Mouse (Mus musculus) embryonic stem cell, embryonic (primary cell): ENCODE data around the gene Arel1.

Experiments used
- CTCF ChIA-PET, 4 experiments: fragments of 300-600 bp in 2 of 4; fragments of 350-600 bp in 2 of 4; sonication (Branson Sonifier 250); formaldehyde crosslinking; loops; one replicate each; lab custom pipeline; 2022; ENCODE audit warnings: inconsistent platforms in 2 of 4; lab: Charles Lee
- POLR2A ChIA-PET, 4 experiments: fragments of 300-600 bp in 2 of 4; fragments of 350-600 bp in 2 of 4; sonication (Branson Sonifier 250); formaldehyde crosslinking; loops; one replicate each; lab custom pipeline; 2022; ENCODE audit warnings: antibody characterized with exemption in 4 of 4, inconsistent platforms in 1 of 4; lab: Charles Lee

Arel1 gene

GRCm38 (mm10) chr12:84970428-84971096 lies at the start of gene Arel1, which contains the start of gene Fcf1:
Arel1 (minus strand) TSS chr12:84970900.
Fcf1 (plus strand) TSS chr12:84970897.
- ChIA-PET CTCF (interaction anchor here in 3 of 4 experiments (0.6 to 1.4 kb wide), 11 partner anchors 11 to 429 kb away, joined by 3 to 8 read pairs (median 3); partner anchors contain the start of genes Ltbp2 (in 3 of the 3) and Ylpm1 (in 1 of the 3)), POLR2A (interaction anchor here (0.6 to 2.2 kb wide), 45 partner anchors 8 to 1055 kb away, joined by 3 to 11 read pairs (median 4); partner anchors contain the start of genes Ylpm1 (in 4 of the 4), Aldh6a1 (in 1 of the 4), Isca2 (in 1 of the 4) and Lin52 (in 1 of the 4))

DNA sequence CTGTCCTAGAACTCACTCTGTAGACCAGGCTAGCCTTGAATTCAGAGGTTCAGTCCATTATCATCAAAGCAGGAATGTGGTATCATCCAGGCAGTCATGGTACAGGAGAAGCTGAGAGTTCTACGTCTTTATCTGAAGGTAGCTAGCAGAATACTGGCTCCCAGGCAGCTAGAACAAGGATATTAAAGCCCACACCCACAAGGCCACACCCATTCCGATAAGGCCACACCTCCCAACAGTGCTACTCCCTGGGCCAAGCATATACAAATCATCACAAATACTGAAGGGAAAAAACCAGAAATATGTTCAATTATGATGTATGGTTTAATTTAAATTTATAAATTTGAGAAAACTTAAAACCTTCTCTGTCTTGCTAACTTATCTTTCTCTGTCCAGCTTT lies 41.5 kb upstream of the Arel1 start:
- CTCF ChIA-PET, result interaction anchor here in 1 of 4 experiments (0.6 to 0.7 kb wide), 2 partner anchors 46 to 398 kb away, joined by 3 read pairs; no protein-coding TSS in a partner anchor
- POLR2A ChIA-PET, result interaction anchor here in 3 of 4 experiments (1.4 to 9.7 kb wide), 5 partner anchors 14 to 36 kb away, joined by 3 to 58 read pairs (median 4); partner anchors contain the start of gene Ylpm1 (in 3 of the 3)

DNA sequence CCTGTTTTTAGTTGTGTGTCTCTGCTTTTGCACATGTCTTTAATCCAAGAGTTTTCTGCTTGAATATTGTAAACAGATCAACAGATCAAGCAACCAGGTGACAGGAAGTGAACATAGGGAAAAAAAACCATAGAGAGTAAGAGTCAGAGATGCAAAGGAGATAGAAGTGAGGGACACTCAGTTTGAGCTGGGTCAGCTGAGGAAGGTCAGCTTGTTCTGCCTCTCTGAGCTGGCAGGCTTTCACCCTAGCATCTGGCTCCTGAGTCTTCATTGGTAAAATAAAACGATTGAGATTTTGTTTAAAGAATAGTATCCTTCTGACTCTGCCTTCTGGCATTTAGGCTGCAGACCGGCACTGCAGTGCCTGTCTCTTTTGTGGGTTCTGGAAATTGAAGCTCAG lies 39.8 kb upstream of the Arel1 start:
- POLR2A ChIA-PET, result interaction anchor here in 3 of 4 experiments (0.6 to 9.7 kb wide), 6 partner anchors 10 to 226 kb away, joined by 4 to 58 read pairs (median 6); partner anchors contain the start of gene Ylpm1 (in 2 of the 3)
- CTCF ChIA-PET, result no interaction called here

DNA sequence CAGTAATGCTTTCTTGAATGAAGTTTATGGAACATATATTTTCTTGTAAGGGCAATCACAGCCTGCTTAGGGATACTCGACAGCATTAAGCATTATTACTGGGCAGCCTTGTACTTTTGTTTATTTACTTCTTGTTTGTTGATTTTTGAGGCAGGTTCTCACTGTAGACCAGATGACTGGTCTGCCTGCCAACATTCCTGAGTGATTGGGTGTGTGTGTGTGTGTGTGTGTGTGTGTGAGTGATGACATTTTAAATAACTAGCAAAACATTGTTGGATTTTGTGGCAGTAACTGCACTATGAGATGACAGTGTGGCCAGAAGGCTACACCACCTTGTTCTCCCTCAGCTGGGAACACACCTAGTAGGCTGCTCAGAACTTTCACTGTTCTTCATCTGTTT lies 39.1 kb upstream of the Arel1 start:
- CTCF ChIA-PET, result no interaction called here

DNA sequence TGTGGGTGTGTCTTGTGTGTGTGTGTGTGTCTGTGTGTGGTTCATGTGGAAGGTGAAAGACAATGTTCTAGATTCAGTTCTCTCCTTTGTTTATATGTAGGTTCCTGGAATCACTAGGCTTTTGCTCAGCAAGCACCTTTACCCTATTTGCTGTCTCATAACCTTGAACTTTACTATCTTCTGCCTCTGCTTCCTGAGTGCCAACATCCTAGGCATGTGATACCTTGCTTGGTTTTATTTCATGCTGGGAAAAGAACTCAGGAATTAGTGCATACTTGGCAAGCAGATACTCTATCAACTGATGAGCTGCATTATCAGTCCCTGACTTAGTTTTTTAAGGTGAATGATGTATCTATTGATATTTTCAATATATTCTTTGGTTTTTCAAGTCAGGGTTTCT lies 36.3 kb upstream of the Arel1 start:
- POLR2A ChIA-PET, result interaction anchor here in 1 of 4 experiments (9.7 kb wide), 1 partner anchor 9 kb away, joined by 58 read pairs; the partner anchor contains the start of gene Ylpm1
- CTCF ChIA-PET, result no interaction called here

More for the DNA sequence above, 39.1 kb upstream of the Arel1 start:
- POLR2A ChIA-PET, result interaction anchor here in 3 of 4 experiments (0.8 to 9.7 kb wide), 4 partner anchors 11 to 225 kb away, joined by 5 to 58 read pairs (median 9); partner anchors contain the start of gene Ylpm1 (in 2 of the 3)

DNA sequence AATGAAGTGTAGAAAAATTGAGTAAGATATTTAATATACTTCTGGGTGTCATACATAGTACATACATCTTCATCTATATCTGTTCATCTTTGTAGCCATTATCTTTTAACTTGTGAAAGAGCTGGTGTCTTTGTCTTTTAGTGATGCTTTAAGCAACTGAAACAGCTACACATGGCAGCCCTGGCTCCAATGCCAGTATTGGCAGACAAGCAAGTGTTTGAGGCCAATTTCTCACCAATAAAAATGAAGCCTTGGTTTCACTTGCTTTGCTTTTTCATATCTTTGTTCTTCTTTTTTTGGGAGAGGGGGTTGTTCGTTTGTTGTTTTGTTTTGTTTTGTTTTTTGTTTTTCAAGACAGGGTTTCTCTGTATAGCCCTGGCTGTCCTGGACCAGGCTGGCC lies 35.5 kb upstream of the Arel1 start:
- CTCF ChIA-PET, result no interaction called here
- POLR2A ChIA-PET, result interaction anchor here in 2 of 4 experiments (0.6 to 9.7 kb wide), 3 partner anchors 8 to 32 kb away, joined by 3 to 58 read pairs (median 5); partner anchors contain the start of gene Ylpm1 (in 2 of the 2)

DNA sequence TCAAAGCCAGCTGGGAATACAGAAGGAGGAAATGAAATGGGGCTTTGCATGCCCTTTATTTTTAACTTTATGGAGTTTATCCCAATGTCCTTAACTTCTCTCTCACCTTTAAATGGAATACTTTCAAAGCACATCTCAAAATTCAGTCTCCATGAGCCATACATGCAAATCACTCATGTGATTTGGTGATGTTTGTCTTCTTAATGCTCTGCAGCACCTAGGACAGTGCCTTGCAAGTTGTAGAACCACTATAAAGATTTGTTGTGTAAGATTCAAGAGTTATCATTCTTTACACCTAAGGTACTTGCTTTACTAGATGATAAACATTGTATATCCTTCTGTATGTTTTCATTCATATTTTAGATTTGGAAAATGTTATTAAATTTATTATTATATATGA lies 28.4 kb upstream of the Arel1 start:
- CTCF ChIA-PET, result no interaction called here
- POLR2A ChIA-PET, result interaction anchor here in 2 of 4 experiments (0.7 to 6.4 kb wide), 3 partner anchors 10 to 226 kb away, joined by 3 to 58 read pairs (median 3); partner anchors contain the start of genes Isca2 (in 1 of the 2) and Npc2 (in 1 of the 2)

DNA sequence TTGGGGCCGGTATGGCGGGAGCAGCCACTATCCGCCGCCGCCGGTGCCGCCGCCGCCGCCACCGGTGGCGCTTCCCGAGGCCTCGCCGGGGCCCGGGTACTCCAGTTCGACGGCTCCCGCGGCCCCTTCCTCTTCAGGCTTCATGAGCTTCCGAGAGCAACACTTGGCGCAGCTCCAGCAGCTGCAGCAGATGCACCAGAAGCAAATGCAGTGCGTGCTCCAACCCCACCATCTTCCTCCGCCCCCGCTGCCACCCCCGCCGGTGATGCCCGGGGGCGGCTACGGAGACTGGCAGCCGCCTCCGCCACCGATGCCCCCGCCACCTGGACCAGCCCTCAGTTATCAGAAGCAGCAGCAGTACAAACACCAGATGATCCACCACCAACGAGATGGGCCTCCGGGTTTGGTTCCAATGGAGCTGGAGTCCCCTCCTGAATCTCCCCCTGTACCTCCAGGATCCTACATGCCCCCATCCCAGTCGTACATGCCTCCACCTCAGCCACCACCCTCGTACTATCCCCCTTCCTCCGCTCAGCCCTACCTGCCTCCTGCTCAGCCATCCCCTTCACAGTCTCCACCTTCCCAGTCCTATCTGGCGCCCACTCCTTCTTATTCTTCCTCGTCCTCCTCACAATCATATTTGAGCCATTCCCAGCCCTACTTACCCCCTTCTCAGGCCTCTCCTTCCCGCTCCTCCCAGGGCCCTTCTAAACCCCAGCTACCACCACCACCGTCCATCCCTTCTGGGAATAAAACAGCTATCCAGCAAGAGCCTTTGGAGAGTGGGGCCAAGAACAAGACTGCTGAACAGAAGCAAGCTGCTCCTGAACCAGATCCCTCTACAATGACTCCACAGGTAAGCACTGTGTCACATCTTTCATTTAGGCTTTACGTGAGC lies 26.1 kb upstream of the Arel1 start:
- POLR2A ChIA-PET, result interaction anchor here (0.6 to 6.4 kb wide), 30 partner anchors 9 to 383 kb away, joined by 3 to 58 read pairs (median 4); partner anchors contain the start of genes Arel1 (in 3 of the 4), Fcf1 (in 3 of the 4), Isca2 (in 3 of the 4) and Npc2 (in 3 of the 4)
- CTCF ChIA-PET, result interaction anchor here (0.5 to 1.5 kb wide), 9 partner anchors 11 to 1236 kb away, joined by 3 to 5 read pairs (median 3); partner anchors contain the start of genes Acyp1 (in 1 of the 4), Arel1 (in 1 of the 4), Fcf1 (in 1 of the 4) and Ltbp2 (in 1 of the 4)

DNA sequence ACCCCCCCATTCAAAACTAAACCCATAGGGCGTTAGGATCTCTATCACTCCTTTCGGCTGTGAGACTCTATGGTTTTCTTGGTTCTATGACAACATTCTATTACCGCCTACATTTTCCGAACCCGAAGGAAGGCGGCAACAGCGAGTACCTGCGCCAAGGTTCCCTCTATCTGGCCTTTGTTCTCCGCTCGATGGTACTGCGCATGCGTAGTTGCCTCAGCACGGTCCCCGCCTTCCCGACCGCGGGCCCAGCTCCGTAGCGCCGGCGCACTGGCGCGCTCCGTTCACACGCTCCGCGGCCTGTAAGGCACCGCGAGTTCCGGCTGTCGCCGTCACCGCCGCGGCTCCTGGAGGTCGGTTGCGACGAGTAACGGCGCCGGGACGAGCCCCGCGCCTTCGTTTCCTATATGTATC lies 25.4 kb upstream of the Arel1 start, which contains the start of gene Ylpm1:
Ylpm1 (plus strand) TSS at position 239 of the 414 bp plus-strand sequence.
- CTCF ChIA-PET, result interaction anchor here in 3 of 4 experiments (0.7 to 1.5 kb wide), 6 partner anchors 10 to 119 kb away, joined by 3 to 5 read pairs (median 3); partner anchors contain the start of genes Arel1 (in 1 of the 3), Fcf1 (in 1 of the 3) and Ltbp2 (in 1 of the 3)

DNA sequence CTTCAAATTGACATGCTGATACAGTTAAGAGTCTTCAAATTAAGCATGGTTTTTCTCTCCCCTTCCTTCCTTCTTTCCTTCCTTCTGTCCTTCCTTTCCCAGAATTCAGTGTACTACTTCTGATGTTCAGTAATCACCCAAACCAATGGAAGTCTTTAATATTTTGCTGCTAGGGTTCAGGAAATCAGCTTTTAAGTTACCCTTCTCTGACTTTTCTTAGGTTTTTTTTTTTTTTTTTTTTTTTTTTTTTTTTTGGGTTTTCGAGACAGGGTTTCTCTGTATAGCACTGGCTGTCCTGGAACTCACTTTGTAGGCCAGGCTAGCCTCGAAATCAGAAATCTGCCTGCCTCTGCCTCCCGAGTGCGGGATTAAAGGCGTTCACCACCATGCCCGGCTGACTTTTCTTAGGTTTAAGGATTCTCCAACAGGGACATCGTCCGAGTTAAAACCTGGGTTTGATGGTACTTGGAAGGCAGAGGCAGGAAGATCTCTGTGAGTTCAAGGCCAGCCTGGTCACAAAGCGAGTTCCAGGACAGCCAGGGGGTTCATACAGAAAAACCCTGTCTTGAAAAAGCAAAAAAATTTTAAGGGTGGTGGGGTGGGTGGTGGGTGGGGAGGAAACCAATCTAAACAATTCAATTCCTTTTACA lies 24.5 kb upstream of the Arel1 start:
- ChIA-PET CTCF (interaction anchor here in 1 of 4 experiments (1.4 kb wide), 1 partner anchor 9 kb away, joined by 3 read pairs; no protein-coding TSS in a partner anchor), POLR2A (interaction anchor here in 3 of 4 experiments (0.9 to 6.4 kb wide), 9 partner anchors 14 to 378 kb away, joined by 3 to 58 read pairs (median 4); partner anchors contain the start of genes Arel1 (in 2 of the 3), Fcf1 (in 2 of the 3), Abcd4 (in 1 of the 3) and Ltbp2 (in 1 of the 3))

More for the DNA sequence above, 25.4 kb upstream of the Arel1 start, which contains the start of gene Ylpm1:
- POLR2A ChIA-PET, result interaction anchor here (0.7 to 6.4 kb wide), 28 partner anchors 9 to 379 kb away, joined by 3 to 58 read pairs (median 4); partner anchors contain the start of genes Arel1 (in 4 of the 4), Fcf1 (in 4 of the 4), Isca2 (in 2 of the 4) and Npc2 (in 2 of the 4)

DNA sequence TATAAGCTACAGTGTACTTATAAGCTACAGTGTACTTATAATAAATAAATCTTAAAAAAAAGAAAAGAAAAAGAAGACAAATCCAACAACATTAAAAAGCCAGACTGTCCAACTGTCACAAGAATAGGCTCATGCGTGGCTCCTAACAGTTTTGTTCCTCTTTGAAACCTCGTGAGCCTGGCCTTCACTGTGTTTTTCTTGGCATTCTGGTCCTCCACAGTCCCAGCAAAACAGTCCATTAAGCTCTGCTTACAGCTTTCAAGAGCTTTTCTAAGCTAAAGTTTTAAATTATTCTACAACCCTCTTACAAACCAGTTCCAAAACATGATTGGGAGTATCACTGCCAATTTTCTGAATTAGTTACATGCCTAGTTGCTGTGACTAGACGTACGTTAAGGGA lies 18.8 kb upstream of the Arel1 start:
- ChIA-PET CTCF (interaction anchor here in 2 of 4 experiments (1.5 to 1.9 kb wide), 2 partner anchors 205 to 335 kb away, joined by 3 to 5 read pairs; no protein-coding TSS in a partner anchor), POLR2A (interaction anchor here in 1 of 4 experiments (1.4 to 2.0 kb wide), 2 partner anchors 10 to 19 kb away, joined by 3 to 4 read pairs; partner anchors contain the start of genes Arel1 and Fcf1)

DNA sequence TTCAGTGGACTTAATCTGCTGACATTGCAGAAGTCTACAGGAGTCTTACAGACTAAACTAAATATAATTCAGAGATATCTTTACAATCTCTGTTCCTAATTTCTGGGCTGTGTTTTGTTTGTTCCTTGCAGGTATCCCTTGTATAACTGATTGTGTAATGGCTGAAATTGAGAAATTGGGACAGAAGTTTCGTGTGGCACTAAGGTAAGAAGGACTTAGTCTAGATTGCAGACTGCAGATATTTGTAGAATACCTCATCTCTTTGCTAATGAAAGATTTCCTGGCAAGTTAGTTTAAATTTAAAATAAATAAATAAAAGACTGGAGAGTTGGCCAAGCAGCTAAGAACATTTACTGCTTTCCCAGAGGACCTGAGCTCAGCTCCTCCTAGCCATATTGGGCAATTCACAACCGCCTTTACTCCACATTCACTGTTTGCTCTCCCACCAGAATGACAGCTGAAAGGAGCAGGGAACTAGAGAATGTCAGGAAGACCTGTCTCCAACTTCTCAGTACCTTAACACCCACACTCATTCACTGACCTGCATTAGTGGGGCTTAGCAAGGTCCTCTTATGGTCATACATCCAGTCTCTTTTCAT lies 8.7 kb upstream of the Arel1 start:
- ChIA-PET CTCF (no interaction called here), POLR2A (interaction anchor here in 1 of 4 experiments (1.8 kb wide), 1 partner anchor 9 kb away, joined by 4 read pairs; no protein-coding TSS in a partner anchor)

GRCm38 (mm10) chr12:84969656-84970427 lies 858 bp downstream of the Arel1 start:
- CTCF ChIA-PET, result interaction anchor here in 3 of 4 experiments (0.7 to 1.4 kb wide), 6 partner anchors 26 to 428 kb away, joined by 3 to 8 read pairs (median 5); partner anchors contain the start of genes Ltbp2 (in 3 of the 3) and Ylpm1 (in 1 of the 3)
- POLR2A ChIA-PET, result interaction anchor here (0.6 to 2.2 kb wide), 34 partner anchors 7 to 519 kb away, joined by 3 to 11 read pairs (median 4); partner anchors contain the start of genes Ylpm1 (in 3 of the 4), Aldh6a1 (in 1 of the 4), Isca2 (in 1 of the 4) and Lin52 (in 1 of the 4)

DNA sequence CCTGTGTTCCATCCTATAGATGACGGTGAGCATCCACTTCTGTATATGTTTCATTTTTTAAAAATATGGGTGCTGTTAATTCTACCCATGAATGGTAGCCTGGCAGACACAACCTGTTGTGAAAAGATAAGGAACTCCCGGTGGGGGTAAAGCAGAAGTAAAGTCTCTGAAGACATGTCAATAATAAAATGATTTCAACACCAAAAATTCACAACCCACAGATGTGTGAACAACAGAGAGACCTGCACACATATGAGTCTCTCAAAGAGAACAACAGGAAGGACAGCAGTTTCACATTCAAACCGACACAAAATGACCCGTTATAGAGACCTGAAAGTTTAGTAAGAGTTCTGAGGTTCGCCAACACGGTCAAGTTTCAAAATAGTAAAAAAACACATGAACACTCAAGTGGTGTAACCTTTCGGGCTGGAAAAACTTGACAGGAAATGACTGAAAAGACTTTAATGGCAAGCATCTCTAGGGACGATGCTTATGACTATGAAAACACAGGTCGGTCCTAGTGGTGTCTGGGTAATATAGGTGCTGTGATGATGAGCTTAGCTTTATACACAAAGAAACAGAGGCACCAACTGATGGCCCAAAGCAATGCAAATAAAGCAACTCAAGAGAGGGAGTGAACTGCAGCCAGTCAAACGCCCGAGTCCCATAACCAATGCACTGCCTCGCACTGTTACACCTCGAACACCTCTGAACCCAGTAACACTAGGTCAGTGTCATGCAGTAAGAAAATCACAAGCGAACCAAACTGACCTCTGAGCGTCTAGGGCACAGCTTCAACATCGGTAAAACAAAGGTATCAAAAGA lies 1.7 kb downstream of the Arel1 start:
- ChIA-PET CTCF (no interaction called here), POLR2A (interaction anchor here in 2 of 4 experiments (1.0 to 2.2 kb wide), 3 partner anchors 20 to 27 kb away, joined by 3 to 9 read pairs (median 4); partner anchors contain the start of gene Ylpm1 (in 2 of the 2))
